8 mouse cellular contexts compared by ENCODE assay signal in the genomic region with DNA sequence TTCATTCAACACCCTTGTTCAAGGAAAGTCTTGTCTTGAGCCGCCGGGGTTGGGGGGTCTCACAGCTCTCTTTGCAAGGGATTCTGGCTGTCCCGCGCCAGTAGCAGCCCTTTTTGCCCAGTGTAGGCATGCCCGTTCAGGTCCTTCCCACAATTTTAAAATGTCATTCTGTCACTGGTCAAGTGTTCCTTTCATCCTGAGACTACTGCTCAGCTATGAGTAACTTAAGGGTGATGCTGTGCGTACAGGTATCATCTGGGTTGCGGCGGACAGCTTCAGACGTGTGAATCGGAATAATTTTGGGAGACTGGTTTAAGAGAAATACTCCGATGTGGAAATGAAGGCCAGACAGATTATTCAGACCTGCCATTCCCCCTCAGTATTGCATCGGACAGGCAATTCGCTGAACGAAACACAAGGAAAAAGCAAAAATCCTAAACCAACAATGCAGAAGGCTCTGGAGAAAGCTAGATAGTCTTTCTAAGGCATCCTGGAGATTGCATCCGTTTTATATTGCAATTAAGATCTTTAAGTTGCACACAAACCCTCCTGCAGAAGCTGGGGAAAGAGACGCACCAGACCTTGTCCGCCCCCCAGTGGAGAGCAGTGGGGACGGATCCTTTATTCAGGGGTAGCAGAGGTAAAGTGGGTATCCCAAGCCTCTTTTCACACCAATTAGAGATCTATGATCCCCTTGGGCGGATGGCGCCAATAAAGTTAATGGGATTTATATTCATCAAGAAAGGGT.
A peak's percentile ranks its signal among the peaks of the same experiment; 100 is the strongest.
DNase-seq lines count a peak whose midpoint lies in the region; ATAC-seq and TF ChIP-seq lines count a peak whose summit lies in the region.

No protein-coding gene starts in this region.

- H3K4me3 ChIP-seq in heart, embryonic 11.5 days (ENCODE audit: low read depth, low read length) = peak overlapping the region; percentile 49
- peak overlapping the region; percentile 49 for H3K4me3 ChIP-seq in kidney, embryonic 15.5 days (replicated peaks)
- peak overlapping the region; percentile 46 for H3K4me3 ChIP-seq in limb, embryonic 15.5 days
- H3K4me3 ChIP-seq in midbrain, embryonic 14.5 days (replicated peaks; ENCODE audit: low read depth, low read length) = peak overlapping the region; percentile 36
- peak overlapping the region; percentile 32 for H3K4me3 ChIP-seq in stomach, postnatal 0 days (ENCODE audit: low read depth, low read length)

- peak overlapping the region; percentile 77 for H3K9ac ChIP-seq in heart, embryonic 11.5 days (ENCODE audit: low read depth, low read length)
- peak overlapping the region; percentile 51 for H3K9ac ChIP-seq in kidney, embryonic 15.5 days
- H3K9ac ChIP-seq in limb, embryonic 15.5 days = peak overlapping the region; percentile 44
- H3K9ac ChIP-seq in midbrain, embryonic 14.5 days (replicated peaks; ENCODE audit: low read length) = peak overlapping the region; percentile 61
- H3K9ac ChIP-seq in stomach, postnatal 0 days (ENCODE audit: low read length) = no peak overlapping the region

- H3K9me3 ChIP-seq in heart, embryonic 11.5 days (replicated peaks; ENCODE audit: control insufficient read depth, low read length) = no peaks in the 10 kb centered on the region
- no peaks in the 10 kb centered on the region for H3K9me3 ChIP-seq in kidney, embryonic 15.5 days (replicated peaks)
- H3K9me3 ChIP-seq in limb, embryonic 15.5 days = no peaks in the 10 kb centered on the region
- H3K9me3 ChIP-seq in midbrain, embryonic 14.5 days (ENCODE audit: control insufficient read depth, low read length) = no peaks in the 10 kb centered on the region
- H3K9me3 ChIP-seq in stomach, postnatal 0 days (ENCODE audit: control insufficient read depth, low read length) = no peaks in the 10 kb centered on the region

- WGBS in heart, embryonic 11.5 days (ENCODE audit: insufficient replicate concordance) = 10% methylated on average over 20 of the region's 20 CpGs
- WGBS in kidney, embryonic 15.5 days = 5% methylated on average over 20 of the region's 20 CpGs
- WGBS in limb, embryonic 15.5 days = 5% methylated on average over 20 of the region's 20 CpGs
- WGBS in midbrain, embryonic 14.5 days = 2% methylated on average over 20 of the region's 20 CpGs
- WGBS in stomach, postnatal 0 days = 11% methylated on average over 20 of the region's 20 CpGs

- DNase-seq in A20 (ENCODE audit: low read depth, low spot score) = peak; percentile 34
- DNase-seq in adrenal gland, adult (ENCODE audit: inconsistent age in 2 of 2, low spot score in 1 of 2) = peak; percentile 26 to 78
- DNase-seq in embryo, embryonic 11 days = peak; percentile 84
- DNase-seq in midbrain, embryonic 14.5 days = peak; percentile 88
- peak; percentile 55 for DNase-seq in stomach, postnatal 0 days (ENCODE audit: low spot score)

- TF ChIP-seq EP300 in stomach, postnatal 0 days (optimal IDR thresholded peaks at IDR 0.05) = no peak

- H3K27me3 ChIP-seq in heart, embryonic 11.5 days (ENCODE audit: control insufficient read depth, insufficient read depth, low read length) = no peaks in the 10 kb centered on the region
- H3K27me3 ChIP-seq in kidney, embryonic 15.5 days = peaks cover 13% of the 10 kb centered on the region; the same call in 1 of the 2 replicates
- H3K27me3 ChIP-seq in limb, embryonic 15.5 days = 0 out of 2 replicates have a peak, but pooled peaks cover 4% of the 10 kb centered on the region
- H3K27me3 ChIP-seq in midbrain, embryonic 14.5 days (ENCODE audit: control insufficient read depth, insufficient read depth, low read length) = no peaks in the 10 kb centered on the region
- H3K27me3 ChIP-seq in stomach, postnatal 0 days (ENCODE audit: control insufficient read depth, insufficient read depth, low read length) = no peaks in the 10 kb centered on the region

- ATAC-seq in heart, embryonic 11.5 days (replicated peaks; ENCODE audit: insufficient number of reproducible peaks, low FRiP score, low TSS enrichment) = peak; percentile 47; the same call in 1 of the 2 replicates
- ATAC-seq in kidney, embryonic 15.5 days (replicated peaks; ENCODE audit: low FRiP score) = peak; percentile 63; the same call in 1 of the 2 replicates
- ATAC-seq in limb, embryonic 15.5 days (ENCODE audit: insufficient number of reproducible peaks, low FRiP score, low TSS enrichment, low read depth) = peak; percentile 70; the same call in 1 of the 2 replicates
- peak; percentile 82 for ATAC-seq in midbrain, embryonic 14.5 days (ENCODE audit: low FRiP score, low TSS enrichment)
- ATAC-seq in stomach, postnatal 0 days (ENCODE audit: low FRiP score, low TSS enrichment) = peak; percentile 64; the same call in 1 of the 2 replicates

- peak overlapping the region; percentile 36; the same call in 1 of the 2 replicates for H3K27ac ChIP-seq in heart, embryonic 11.5 days (ENCODE audit: low read depth, low read length)
- peak overlapping the region; percentile 75 for H3K27ac ChIP-seq in kidney, embryonic 15.5 days
- H3K27ac ChIP-seq in limb, embryonic 15.5 days = peak overlapping the region; percentile 76
- H3K27ac ChIP-seq in midbrain, embryonic 14.5 days (replicated peaks; ENCODE audit: low read depth, low read length) = peak overlapping the region; percentile 82
- 0 out of 2 replicates have a peak overlapping the region, but pooled peaks have one; percentile 0 for H3K27ac ChIP-seq in stomach, postnatal 0 days (replicated peaks)

- peak; percentile 78 for TF ChIP-seq CTCF in stomach, postnatal 0 days (IDR thresholded peaks at IDR 0.05; ENCODE audit: low read depth)

- H3K4me1 ChIP-seq in heart, embryonic 11.5 days (ENCODE audit: control insufficient read depth, insufficient read depth, low read length) = peaks cover 15% of the 10 kb centered on the region
- peaks cover 36% of the 10 kb centered on the region for H3K4me1 ChIP-seq in kidney, embryonic 15.5 days
- H3K4me1 ChIP-seq in limb, embryonic 15.5 days = peaks cover 29% of the 10 kb centered on the region
- H3K4me1 ChIP-seq in midbrain, embryonic 14.5 days (ENCODE audit: control insufficient read depth, insufficient read depth, low read length) = peaks cover 22% of the 10 kb centered on the region
- no peaks in the 10 kb centered on the region; the same call in 1 of the 2 replicates for H3K4me1 ChIP-seq in stomach, postnatal 0 days (replicated peaks; ENCODE audit: control insufficient read depth, insufficient read depth)

- peak overlapping the region; percentile 75 for H3K4me2 ChIP-seq in heart, embryonic 11.5 days
- H3K4me2 ChIP-seq in kidney, embryonic 15.5 days = peak overlapping the region; percentile 80
- peak overlapping the region; percentile 73 for H3K4me2 ChIP-seq in limb, embryonic 15.5 days
- peak overlapping the region; percentile 62 for H3K4me2 ChIP-seq in midbrain, embryonic 14.5 days (ENCODE audit: low read length)
- H3K4me2 ChIP-seq in stomach, postnatal 0 days (replicated peaks; ENCODE audit: low read depth) = peak overlapping the region; percentile 56

- H3K36me3 ChIP-seq in heart, embryonic 11.5 days (ENCODE audit: control insufficient read depth, insufficient read depth, low read length) = no peaks in the 10 kb centered on the region
- no peaks in the 10 kb centered on the region for H3K36me3 ChIP-seq in kidney, embryonic 15.5 days
- H3K36me3 ChIP-seq in limb, embryonic 15.5 days = no peaks in the 10 kb centered on the region
- H3K36me3 ChIP-seq in midbrain, embryonic 14.5 days (ENCODE audit: control insufficient read depth, insufficient read depth, low read length) = no peaks in the 10 kb centered on the region
- no peaks in the 10 kb centered on the region for H3K36me3 ChIP-seq in stomach, postnatal 0 days (ENCODE audit: control insufficient read depth, insufficient read depth, low read length)

Comparison
In these comparisons a context has a peak if more than half of its experiments do, and no peak if none do; other contexts are left out.
1. Peak in every context shown above with its lines: DNase-seq, ATAC-seq, H3K4me3 ChIP-seq and H3K27ac ChIP-seq.
2. DNase-seq: peak in every context shown above with its lines; median percentile 88 in midbrain, embryonic 14.5 days; 84 in embryo, embryonic 11 days; 55 in stomach, postnatal 0 days; 52 in adrenal gland, adult; 34 in A20.
3. H3K27ac ChIP-seq: peak in every context shown above with its lines; median percentile 82 in midbrain, embryonic 14.5 days; 76 in limb, embryonic 15.5 days; 75 in kidney, embryonic 15.5 days; 36 in heart, embryonic 11.5 days; 0 in stomach, postnatal 0 days.